Mouse (Mus musculus) CH12.LX (cell line): ENCODE measurements around the gene Fndc9.

Source experiments
- CTCF ChIP-seq, 2 experiments: IDR thresholded peaks in 1 of 2; conservative IDR thresholded peaks in 1 of 2; 2 replicates each; pipeline ENCODE4 v1.5.1; 2011 to 2012; ENCODE audit warnings: low read depth in 2 of 2, low read length in 2 of 2, improper control_type of control experiment in 1 of 2, inconsistent platforms in 1 of 2, mild to moderate bottlenecking in 1 of 2, moderate library complexity in 1 of 2
- ELF1 ChIP-seq: IDR thresholded peaks from 2 replicates; pipeline ENCODE4 v1.6.1; 2014; ENCODE audit warnings: low read depth, mild to moderate bottlenecking, inconsistent platforms, low read length, improper control_type of control experiment
- EP300 ChIP-seq: IDR thresholded peaks from 2 replicates; pipeline ENCODE4 v1.6.1; 2011; ENCODE audit warnings: low read length, improper control_type of control experiment
- KAT2A ChIP-seq: IDR thresholded peaks from 2 replicates; pipeline ENCODE4 v1.6.1; 2012; ENCODE audit warnings: low read length, improper control_type of control experiment, inconsistent platforms; ENCODE audit not compliant: insufficient replicate concordance
- MAFK ChIP-seq: IDR thresholded peaks from 2 replicates; pipeline ENCODE4 v1.6.1; 2011; ENCODE audit warnings: low read length, improper control_type of control experiment; ENCODE audit not compliant: insufficient replicate concordance
- MEF2A ChIP-seq: IDR thresholded peaks from 2 replicates; pipeline ENCODE4 v1.6.1; 2014; ENCODE audit warnings: low read depth, mild to moderate bottlenecking, inconsistent platforms, low read length, improper control_type of control experiment, borderline replicate concordance
- MXI1 ChIP-seq: IDR thresholded peaks from 2 replicates; pipeline ENCODE4 v1.6.1; 2011; ENCODE audit warnings: mild to moderate bottlenecking, low read depth, low read length, improper control_type of control experiment
- POLR2A ChIP-seq: IDR thresholded peaks from 2 replicates; pipeline ENCODE4 v1.6.1; 2011; ENCODE audit warnings: low read depth, mild to moderate bottlenecking, improper control_type of control experiment, low read length
- RCOR1 ChIP-seq: conservative IDR thresholded peaks from 2 replicates; pipeline ENCODE4 v1.6.1; 2012; ENCODE audit warnings: low read depth, mild to moderate bottlenecking, inconsistent platforms, low read length, improper control_type of control experiment

- no peak for TF ChIP-seq ELF1
- TF ChIP-seq MAFK = no peak
- no peak for TF ChIP-seq CTCF (conservative IDR thresholded peaks at IDR 0.05 in 1 of 2, IDR thresholded peaks at IDR 0.05 in 1 of 2; ENCODE audit: low read depth in 2 of 2, low read length in 2 of 2)
- no peak for TF ChIP-seq RCOR1
- TF ChIP-seq MEF2A = no peak
- TF ChIP-seq MXI1 = no peak
- TF ChIP-seq EP300 = no peak
- TF ChIP-seq KAT2A = no peak
- TF ChIP-seq POLR2A = no peak
Measured at GRCm38 (mm10) chr11:46269893-46270292, 34.6 kb downstream of the Fndc9 start.
